Mouse (Mus musculus) ES-Bruce4 (cell line): Measurements from ENCODE around the gene Ccr7. TPM values are rescaled to one million over a fixed set of nuclear protein-coding genes. Genes with fewer than 3 reads are reported as not detected.

ENCODE experiments used
- H3K27ac ChIP-seq: 2 replicates; pipeline ENCODE4 v1.5.1; 2012; ENCODE audit warnings: low read length, inconsistent platforms; ENCODE audit not compliant: insufficient read depth
- H3K27me3 ChIP-seq: 2 replicates; pipeline ENCODE4 v1.6.1; 2012; ENCODE audit warnings: mild to moderate bottlenecking, low read length, inconsistent platforms; ENCODE audit not compliant: control insufficient read depth, poor library complexity, insufficient read depth, severe bottlenecking
- H3K36me3 ChIP-seq: 2 replicates; pipeline ENCODE4 v1.6.1; 2012; ENCODE audit warnings: inconsistent platforms, mild to moderate bottlenecking, low read length, moderate library complexity; ENCODE audit not compliant: control insufficient read depth, poor library complexity, insufficient read depth, severe bottlenecking
- H3K4me1 ChIP-seq: one replicate; pipeline ENCODE4 v1.8.1; 2011; ENCODE audit warnings: low read length; ENCODE audit not compliant: control insufficient read depth, insufficient read depth
- H3K4me3 ChIP-seq: 2 replicates; pipeline ENCODE4 v1.5.1; 2011; ENCODE audit warnings: low read depth, mild to moderate bottlenecking, low read length
- H3K9ac ChIP-seq: 2 replicates; pipeline ENCODE4 v1.6.1; 2012; ENCODE audit warnings: low read depth, mild to moderate bottlenecking, inconsistent platforms; ENCODE audit not compliant: poor library complexity, severe bottlenecking
- H3K9me3 ChIP-seq: replicated peaks from 2 replicates; pipeline ENCODE4 v1.6.1; 2012; ENCODE audit warnings: mild to moderate bottlenecking, low read length, inconsistent platforms; ENCODE audit not compliant: control insufficient read depth, poor library complexity, insufficient read depth, severe bottlenecking
- CTCF ChIP-seq: IDR thresholded peaks from one replicate; pipeline ENCODE4 v1.8.1; 2011; ENCODE audit warnings: low read depth, low read length
- EP300 ChIP-seq: IDR thresholded peaks from 2 replicates; pipeline ENCODE4 v1.6.1; 2011; ENCODE audit warnings: low read depth, low read length; ENCODE audit not compliant: insufficient read depth
- POLR2A ChIP-seq: IDR thresholded peaks from one replicate; pipeline ENCODE4 v1.8.1; 2011; ENCODE audit warnings: low read length; ENCODE audit not compliant: insufficient read depth
- polyA plus RNA-seq: library from polyadenylated mRNA; stranded (reverse); fragments of >200 nt; gene quantifications from 2 replicates; pipeline ENCODE4 v1.2.4, GENCODE M21; 2011; ENCODE audit warnings: low read depth; ENCODE audit not compliant: missing spikeins, insufficient read depth, insufficient read length

Ccr7 gene
- polyA plus RNA-seq, 1 experiment, result not detected

DNA sequence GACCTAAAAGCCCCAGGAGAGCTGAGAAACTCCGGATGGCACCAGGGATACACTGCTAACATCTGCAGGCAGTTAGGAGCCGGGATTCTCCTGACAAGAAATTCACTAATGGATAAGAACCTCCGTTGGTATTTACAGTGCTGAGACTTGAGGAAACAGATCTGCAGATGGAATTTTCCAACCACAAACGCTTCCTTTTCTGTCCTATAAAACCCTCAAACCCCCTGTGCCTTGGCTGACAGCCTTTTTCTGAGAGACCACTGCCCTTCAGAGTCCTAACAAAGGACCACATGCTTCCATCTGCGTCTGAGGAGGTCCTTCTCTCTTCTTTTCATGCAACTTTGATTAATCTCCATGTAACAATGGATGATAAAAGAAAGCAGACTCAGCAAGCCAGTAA, 6.8 kb upstream of the Ccr7 start:
- H3K27ac ChIP-seq, result no peak overlapping the region
- no peaks in the 10 kb centered on the region for H3K9me3 ChIP-seq
- no peaks in the 10 kb centered on the region for H3K27me3 ChIP-seq
- TF ChIP-seq EP300, result no peak
- no peak for TF ChIP-seq POLR2A
- no peak for TF ChIP-seq CTCF
- H3K4me3 ChIP-seq, result no peak overlapping the region
- no peaks in the 10 kb centered on the region for H3K4me1 ChIP-seq
- H3K36me3 ChIP-seq, result no peaks in the 10 kb centered on the region
- no peak overlapping the region for H3K9ac ChIP-seq

- Histone ChIP-seq H3K27ac (no peak overlapping the region), H3K27me3 (no peaks in the 10 kb centered on the region), H3K9ac (no peak overlapping the region), H3K4me1 (no peaks in the 10 kb centered on the region), H3K36me3 (no peaks in the 10 kb centered on the region), H3K9me3 (no peaks in the 10 kb centered on the region), H3K4me3 (no peak overlapping the region)
- TF ChIP-seq POLR2A (no peak), CTCF (no peak), EP300 (no peak)
Measured at GRCm38 (mm10) chr11:99160228-99160627, 5.4 kb upstream of the Ccr7 start.

GRCm38 (mm10) chr11:99155817-99156216, 940 bp upstream of the Ccr7 start:
- Histone ChIP-seq H3K9ac (no peak overlapping the region), H3K4me3 (no peak overlapping the region), H3K4me1 (no peaks in the 10 kb centered on the region), H3K9me3 (no peaks in the 10 kb centered on the region), H3K27ac (no peak overlapping the region), H3K27me3 (no peaks in the 10 kb centered on the region), H3K36me3 (no peaks in the 10 kb centered on the region)
- no peak for TF ChIP-seq POLR2A

- H3K27ac ChIP-seq, result no peak overlapping the region
- H3K4me3 ChIP-seq, result no peak overlapping the region
- no peaks in the 10 kb centered on the region for H3K9me3 ChIP-seq
- TF ChIP-seq EP300 (no peak), CTCF (no peak), POLR2A (no peak)
- H3K27me3 ChIP-seq, result no peaks in the 10 kb centered on the region
- H3K36me3 ChIP-seq, result no peaks in the 10 kb centered on the region
- peaks cover 4% of the 10 kb centered on the region for H3K4me1 ChIP-seq
- no peak overlapping the region for H3K9ac ChIP-seq
Measured at GRCm38 (mm10) chr11:99153767-99154753, 817 bp downstream of the Ccr7 start.

GRCm38 (mm10) chr11:99152323-99153144, 2.3 kb downstream of the Ccr7 start:
- no peaks in the 10 kb centered on the region for H3K36me3 ChIP-seq
- peaks cover 4% of the 10 kb centered on the region for H3K4me1 ChIP-seq
- no peaks in the 10 kb centered on the region for H3K9me3 ChIP-seq
- no peak overlapping the region for H3K9ac ChIP-seq
- no peak for TF ChIP-seq CTCF
- H3K4me3 ChIP-seq, result no peak overlapping the region
- H3K27ac ChIP-seq, result no peak overlapping the region
- no peaks in the 10 kb centered on the region for H3K27me3 ChIP-seq

GRCm38 (mm10) chr11:99151333-99151930, 3.4 kb downstream of the Ccr7 start:
- no peak overlapping the region for H3K27ac ChIP-seq

More at GRCm38 (mm10) chr11:99151333-99151930, 3.4 kb downstream of the Ccr7 start:
- H3K36me3 ChIP-seq, result no peaks in the 10 kb centered on the region
- peaks cover 4% of the 10 kb centered on the region for H3K4me1 ChIP-seq
- no peak overlapping the region for H3K9ac ChIP-seq
- H3K9me3 ChIP-seq, result no peaks in the 10 kb centered on the region
- H3K27me3 ChIP-seq, result no peaks in the 10 kb centered on the region
- no peak overlapping the region for H3K4me3 ChIP-seq
- no peak for TF ChIP-seq CTCF
- no peak for TF ChIP-seq EP300
- no peak for TF ChIP-seq POLR2A
